Mouse (Mus musculus): ENCODE measurements around the gene Olfr812. TPM values are rescaled to one million over a fixed set of nuclear protein-coding genes. Genes with fewer than 3 reads are reported as not detected.
"Not testable (repeated sequence)": the region's sequence is repeated elsewhere in the genome, so short reads cannot be mapped to it uniquely, and the experiment has no call there.

The Olfr812 gene
- not detected in 2 replicates for polyA plus RNA-seq (2012; ENCODE audit: insufficient read depth, low replicate concordance)

GRCm38 (mm10) chr10:129845994-129846393, at the start of gene Olfr812:
Gene Olfr812 (minus strand): TSS chr10:129846094.
- H3K27me3 ChIP-seq (replicated peaks): no peaks in the 10 kb centered on the region
- H3K4me3 ChIP-seq (replicated peaks): no peak within 1 kb of the TSS
- TF ChIP-seq FLI1 (IDR thresholded peaks at IDR 0.05; ENCODE audit: low read length) (no peak), GATA1 (IDR thresholded peaks at IDR 0.05; ENCODE audit: borderline replicate concordance, low read length) (no peak)
- no peaks in the 10 kb centered on the region for H3K36me3 ChIP-seq (replicated peaks; ENCODE audit: low read length)
- no peaks in the 10 kb centered on the region for H3K4me1 ChIP-seq
- H3K9me3 ChIP-seq: peaks cover 4% of the 10 kb centered on the region; the same call in 1 of the 2 replicates

GRCm38 (mm10) chr10:129885934-129886333, 40.0 kb upstream of the Olfr812 start:
- H3K27me3 ChIP-seq (replicated peaks): no peaks in the 10 kb centered on the region
- TF ChIP-seq FLI1 (IDR thresholded peaks at IDR 0.05; ENCODE audit: low read length) (no peak), GATA1 (IDR thresholded peaks at IDR 0.05; ENCODE audit: borderline replicate concordance, low read length) (no peak)
- no peaks in the 10 kb centered on the region for H3K36me3 ChIP-seq (replicated peaks; ENCODE audit: low read length)
- H3K4me1 ChIP-seq: no peaks in the 10 kb centered on the region
- H3K4me3 ChIP-seq (replicated peaks): no peak overlapping the region
- peaks cover 12% of the 10 kb centered on the region for H3K9me3 ChIP-seq

GRCm38 (mm10) chr10:129885496-129885895, 39.6 kb upstream of the Olfr812 start:
- not testable (repeated sequence) for H3K36me3 ChIP-seq (replicated peaks; ENCODE audit: low read length); H3K4me3 ChIP-seq (replicated peaks); H3K27me3 ChIP-seq (replicated peaks); H3K4me1 ChIP-seq
- H3K9me3 ChIP-seq: peaks cover 12% of the 10 kb centered on the region

- H3K27me3 ChIP-seq (replicated peaks); H3K36me3 ChIP-seq (replicated peaks; ENCODE audit: low read length); H3K9me3 ChIP-seq; H3K4me1 ChIP-seq; H3K4me3 ChIP-seq (replicated peaks): not testable (repeated sequence)
Observed at GRCm38 (mm10) chr10:129879751-129880150, 33.9 kb upstream of the Olfr812 start, which contains the start of gene Olfr814. Gene Olfr814 (minus strand): TSS chr10:129879851.

GRCm38 (mm10) chr10:129855067-129855466, 9.2 kb upstream of the Olfr812 start, which contains the start of gene Olfr813:
Gene Olfr813 (plus strand): TSS chr10:129855367.
- H3K36me3 ChIP-seq (replicated peaks; ENCODE audit: low read length): no peaks in the 10 kb centered on the region
- TF ChIP-seq GATA1 (IDR thresholded peaks at IDR 0.05; ENCODE audit: borderline replicate concordance, low read length) (no peak), FLI1 (IDR thresholded peaks at IDR 0.05; ENCODE audit: low read length) (no peak)
- H3K4me1 ChIP-seq: no peaks in the 10 kb centered on the region
- H3K9me3 ChIP-seq: peaks cover 5% of the 10 kb centered on the region; the same call in 1 of the 2 replicates
- H3K27me3 ChIP-seq (replicated peaks): no peaks in the 10 kb centered on the region
- H3K4me3 ChIP-seq (replicated peaks): no peak within 1 kb of the TSS

- Histone ChIP-seq H3K4me3 (replicated peaks) (no peak overlapping the region), H3K9me3 (peaks cover 4% of the 10 kb centered on the region; the same call in 1 of the 2 replicates), H3K36me3 (replicated peaks; ENCODE audit: low read length) (no peaks in the 10 kb centered on the region), H3K4me1 (no peaks in the 10 kb centered on the region), H3K27me3 (replicated peaks) (no peaks in the 10 kb centered on the region)
- no peak for TF ChIP-seq GATA1 (IDR thresholded peaks at IDR 0.05; ENCODE audit: borderline replicate concordance, low read length)
- no peak for TF ChIP-seq FLI1 (IDR thresholded peaks at IDR 0.05; ENCODE audit: low read length)
Observed at GRCm38 (mm10) chr10:129847343-129847742, 1.4 kb upstream of the Olfr812 start.

GRCm38 (mm10) chr10:129804296-129804695, 41.6 kb downstream of the Olfr812 start, which contains the start of gene Olfr811:
Gene Olfr811 (minus strand): TSS chr10:129804396.
- Histone ChIP-seq H3K36me3 (replicated peaks; ENCODE audit: low read length) (no peaks in the 10 kb centered on the region), H3K9me3 (0 out of 2 replicates have a peak, but pooled peaks cover 3% of the 10 kb centered on the region), H3K27me3 (replicated peaks) (no peaks in the 10 kb centered on the region), H3K4me3 (replicated peaks) (no peak within 1 kb of the TSS), H3K4me1 (no peaks in the 10 kb centered on the region)
- TF ChIP-seq FLI1 (IDR thresholded peaks at IDR 0.05; ENCODE audit: low read length): no peak

- Histone ChIP-seq H3K27me3 (replicated peaks) (no peaks in the 10 kb centered on the region), H3K9me3 (no peaks in the 10 kb centered on the region), H3K4me3 (replicated peaks) (no peak within 1 kb of the TSS), H3K36me3 (replicated peaks; ENCODE audit: low read length) (no peaks in the 10 kb centered on the region), H3K4me1 (no peaks in the 10 kb centered on the region)
- TF ChIP-seq GATA1 (IDR thresholded peaks at IDR 0.05; ENCODE audit: borderline replicate concordance, low read length) (no peak), FLI1 (IDR thresholded peaks at IDR 0.05; ENCODE audit: low read length) (no peak)
Observed at GRCm38 (mm10) chr10:129794817-129795216, 51.1 kb downstream of the Olfr812 start, which contains the start of gene Olfr810. Gene Olfr810 (minus strand): TSS chr10:129794917.

Other genes with a start within 250 kb of the Olfr812 start
- not detected in 2 replicates for gene Olfr796, start 233.5 kb downstream of the Olfr812 start, polyA plus RNA-seq (2012; ENCODE audit: insufficient read depth, low replicate concordance)
- 0.76 TPM in 1 of 2 replicates, not detected in the other for gene Olfr798, start 218.2 kb downstream of the Olfr812 start, polyA plus RNA-seq (2012; ENCODE audit: insufficient read depth, low replicate concordance)
- gene Olfr799, start 208.6 kb downstream of the Olfr812 start, polyA plus RNA-seq (2012; ENCODE audit: insufficient read depth, low replicate concordance): not detected in 2 replicates
- not detected in 2 replicates for gene Olfr800, start 188.4 kb downstream of the Olfr812 start, polyA plus RNA-seq (2012; ENCODE audit: insufficient read depth, low replicate concordance)
- not detected in 2 replicates for gene Olfr801, start 172.2 kb downstream of the Olfr812 start, polyA plus RNA-seq (2012; ENCODE audit: insufficient read depth, low replicate concordance)
- not detected in 2 replicates for gene Olfr802, start 157.9 kb downstream of the Olfr812 start, polyA plus RNA-seq (2012; ENCODE audit: insufficient read depth, low replicate concordance)
- gene Olfr803, start 151.8 kb downstream of the Olfr812 start, polyA plus RNA-seq (2012; ENCODE audit: insufficient read depth, low replicate concordance): 8.7 TPM in 1 of 2 replicates, not detected in the other
- gene Olfr804, start 142.9 kb downstream of the Olfr812 start, polyA plus RNA-seq (2012; ENCODE audit: insufficient read depth, low replicate concordance): not detected in 2 replicates
- not detected in 2 replicates for gene Olfr805, start 116.7 kb downstream of the Olfr812 start, polyA plus RNA-seq (2012; ENCODE audit: insufficient read depth, low replicate concordance)
- not detected in 2 replicates for gene Olfr806, start 104.2 kb downstream of the Olfr812 start, polyA plus RNA-seq (2012; ENCODE audit: insufficient read depth, low replicate concordance)
- not detected in 2 replicates for gene Olfr807, start 88.3 kb downstream of the Olfr812 start, polyA plus RNA-seq (2012; ENCODE audit: insufficient read depth, low replicate concordance)
- gene Olfr808, start 80.6 kb downstream of the Olfr812 start, polyA plus RNA-seq (2012; ENCODE audit: insufficient read depth, low replicate concordance): not detected in 2 replicates
- gene Olfr809, start 71.5 kb downstream of the Olfr812 start, polyA plus RNA-seq (2012; ENCODE audit: insufficient read depth, low replicate concordance): 0.07 TPM in 1 of 2 replicates, not detected in the other
- gene Olfr810, start 51.2 kb downstream of the Olfr812 start, polyA plus RNA-seq (2012; ENCODE audit: insufficient read depth, low replicate concordance): not detected in 2 replicates
- not detected in 2 replicates for gene Olfr811, start 41.7 kb downstream of the Olfr812 start, polyA plus RNA-seq (2012; ENCODE audit: insufficient read depth, low replicate concordance)
- gene Olfr813, start 9.3 kb upstream of the Olfr812 start, polyA plus RNA-seq (2012; ENCODE audit: insufficient read depth, low replicate concordance): not detected in 2 replicates
- gene Olfr814, start 33.8 kb upstream of the Olfr812 start, polyA plus RNA-seq (2012; ENCODE audit: insufficient read depth, low replicate concordance): 0.03 TPM in 1 of 2 replicates, not detected in the other
- not detected in 2 replicates for gene Olfr815, start 59.8 kb upstream of the Olfr812 start, polyA plus RNA-seq (2012; ENCODE audit: insufficient read depth, low replicate concordance)
- not detected in 2 replicates for gene Olfr816, start 69.5 kb upstream of the Olfr812 start, polyA plus RNA-seq (2012; ENCODE audit: insufficient read depth, low replicate concordance)
- gene Olfr818, start 103.0 kb upstream of the Olfr812 start, polyA plus RNA-seq (2012; ENCODE audit: insufficient read depth, low replicate concordance): not detected in 2 replicates
- not detected in 2 replicates for gene Olfr819, start 121.2 kb upstream of the Olfr812 start, polyA plus RNA-seq (2012; ENCODE audit: insufficient read depth, low replicate concordance)
- not detected in 2 replicates for gene Olfr247, start 130.0 kb upstream of the Olfr812 start, polyA plus RNA-seq (2012; ENCODE audit: insufficient read depth, low replicate concordance)
- gene Gm10310, start 139.0 kb upstream of the Olfr812 start, polyA plus RNA-seq (2012; ENCODE audit: insufficient read depth, low replicate concordance): not detected in 2 replicates
- not detected in 2 replicates for gene Olfr820, start 166.5 kb upstream of the Olfr812 start, polyA plus RNA-seq (2012; ENCODE audit: insufficient read depth, low replicate concordance)
- gene Olfr821, start 184.3 kb upstream of the Olfr812 start, polyA plus RNA-seq (2012; ENCODE audit: insufficient read depth, low replicate concordance): not detected in 2 replicates
- not detected in 2 replicates for gene Olfr822, start 225.1 kb upstream of the Olfr812 start, polyA plus RNA-seq (2012; ENCODE audit: insufficient read depth, low replicate concordance)